Mouse (Mus musculus): ENCODE results near the gene 6030468B19Rik.

6030468B19Rik gene

DNA sequence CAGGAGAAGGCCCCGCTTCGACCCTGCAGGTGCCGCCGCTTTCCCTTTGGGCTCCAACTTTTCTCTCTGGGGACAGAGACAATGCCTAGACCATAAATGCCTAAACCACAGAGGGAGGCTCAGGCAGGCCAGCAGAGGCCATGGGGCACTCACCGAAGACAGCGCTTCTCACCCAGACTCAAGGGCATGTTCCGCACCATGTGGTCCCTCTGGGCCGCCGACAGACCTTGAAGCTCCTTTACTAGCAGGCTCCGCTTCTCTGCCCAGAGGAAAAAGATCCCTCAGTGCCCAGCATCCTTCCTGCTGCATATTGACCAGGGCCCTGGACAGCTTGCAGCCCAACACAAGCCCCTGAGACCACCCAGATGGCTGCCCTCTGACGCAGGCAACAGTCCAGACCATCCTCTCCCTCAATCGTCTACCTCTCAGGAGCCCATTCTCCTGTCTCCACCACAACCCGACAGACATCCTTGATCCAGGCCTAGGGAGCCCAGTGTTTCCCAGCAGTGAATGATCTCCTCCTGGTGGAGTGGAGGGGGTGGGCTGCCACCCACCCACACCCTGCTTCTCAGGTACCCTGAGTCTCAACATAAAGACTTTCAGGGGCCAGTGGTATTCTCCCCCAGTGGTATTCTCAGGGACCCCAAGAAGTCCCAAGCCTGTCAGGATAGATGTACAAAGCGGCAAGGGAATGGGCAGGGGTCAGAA is 21.2 kb upstream of the 6030468B19Rik start:
- in situ Hi-C loops (cut with MboI; ENCODE audit: low pct_unique_long_range_greater_than_20kb in 1 of 2, low sequenced_read_pairs in 2 of 2, unreplicated experiment in 1 of 2), result loop anchor here in 1 of 2 experiments (25.0 kb wide), 1 partner anchor 389 kb away; no protein-coding TSS in a partner anchor

DNA sequence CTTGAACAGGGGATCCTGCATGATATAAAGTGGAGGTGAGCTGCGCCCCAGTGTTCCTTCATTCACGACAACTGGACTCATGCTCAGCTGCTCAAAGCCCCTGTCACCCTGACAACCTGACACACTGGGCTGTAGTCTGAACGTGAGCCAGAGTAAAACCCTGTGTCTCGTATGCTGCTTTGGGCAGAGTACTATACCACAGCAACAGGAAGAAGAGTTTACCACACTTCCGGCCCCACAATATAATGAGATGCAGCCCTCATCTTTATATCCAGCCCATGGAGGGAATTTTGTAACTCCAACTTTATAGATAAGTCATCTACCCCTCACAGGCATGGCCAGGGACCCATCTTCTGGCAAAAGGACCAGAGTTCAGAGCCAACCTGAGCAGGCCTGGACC is 20.3 kb upstream of the 6030468B19Rik start:
- in situ Hi-C loops (cut with MboI; ENCODE audit: low pct_unique_long_range_greater_than_20kb in 1 of 2, low sequenced_read_pairs in 2 of 2, unreplicated experiment in 1 of 2), result loop anchor here in 1 of 2 experiments (25.0 kb wide), 1 partner anchor 390 kb away; no protein-coding TSS in a partner anchor

DNA sequence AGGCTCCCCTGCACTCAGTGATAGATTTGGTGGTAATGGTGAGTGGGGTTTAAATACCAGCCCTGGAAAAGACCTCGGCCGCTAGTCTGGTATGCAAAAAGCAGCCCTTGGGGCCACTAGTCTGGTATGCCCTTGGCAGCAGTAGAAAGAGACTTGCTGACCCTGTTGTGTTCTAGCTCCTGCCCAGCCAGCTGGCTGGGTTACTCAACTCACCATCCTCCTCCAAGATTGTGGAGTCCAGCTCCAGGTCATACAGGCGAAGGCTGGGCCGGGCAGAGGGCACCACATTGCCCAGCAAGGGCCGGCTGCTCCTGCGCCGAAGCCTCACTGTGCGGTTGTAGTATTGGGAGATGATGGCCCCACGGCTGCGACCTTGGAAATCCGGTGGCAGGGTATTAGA is 19.4 kb upstream of the 6030468B19Rik start:
- in situ Hi-C loops (cut with MboI; ENCODE audit: low pct_unique_long_range_greater_than_20kb in 1 of 2, low sequenced_read_pairs in 2 of 2, unreplicated experiment in 1 of 2), result loop anchor here in 1 of 2 experiments (25.0 kb wide), 1 partner anchor 391 kb away; no protein-coding TSS in a partner anchor

DNA sequence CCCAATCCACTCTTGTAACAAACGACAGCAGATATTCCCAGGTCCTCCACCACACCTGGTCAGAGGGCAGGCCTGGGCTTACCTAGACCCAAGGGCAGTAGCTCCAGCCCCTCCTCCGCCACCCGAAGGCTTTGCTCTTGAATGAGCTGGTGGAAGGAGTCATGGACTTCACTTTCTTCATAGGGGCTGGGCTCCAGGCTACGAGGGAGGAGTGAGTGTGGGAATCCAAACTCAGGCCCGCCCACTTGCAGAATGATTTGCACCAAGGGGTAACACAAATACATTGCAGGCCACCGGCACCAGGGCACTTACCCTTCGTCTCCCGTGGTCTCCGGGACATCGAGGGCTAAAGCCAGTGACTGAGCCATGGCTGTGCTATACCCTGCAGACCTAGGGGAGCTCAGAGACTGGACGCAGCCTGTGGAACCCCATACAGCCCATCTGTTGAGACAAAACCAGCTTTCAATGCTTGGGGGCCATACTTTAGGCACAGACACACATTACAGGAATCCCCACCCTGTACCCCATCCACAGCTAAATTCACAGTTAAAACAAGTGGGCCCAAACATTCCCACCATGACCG is 18.5 kb upstream of the 6030468B19Rik start:
- in situ Hi-C loops (cut with MboI; ENCODE audit: low pct_unique_long_range_greater_than_20kb in 1 of 2, low sequenced_read_pairs in 2 of 2, unreplicated experiment in 1 of 2), result loop anchor here in 1 of 2 experiments (25.0 kb wide), 1 partner anchor 392 kb away; no protein-coding TSS in a partner anchor

DNA sequence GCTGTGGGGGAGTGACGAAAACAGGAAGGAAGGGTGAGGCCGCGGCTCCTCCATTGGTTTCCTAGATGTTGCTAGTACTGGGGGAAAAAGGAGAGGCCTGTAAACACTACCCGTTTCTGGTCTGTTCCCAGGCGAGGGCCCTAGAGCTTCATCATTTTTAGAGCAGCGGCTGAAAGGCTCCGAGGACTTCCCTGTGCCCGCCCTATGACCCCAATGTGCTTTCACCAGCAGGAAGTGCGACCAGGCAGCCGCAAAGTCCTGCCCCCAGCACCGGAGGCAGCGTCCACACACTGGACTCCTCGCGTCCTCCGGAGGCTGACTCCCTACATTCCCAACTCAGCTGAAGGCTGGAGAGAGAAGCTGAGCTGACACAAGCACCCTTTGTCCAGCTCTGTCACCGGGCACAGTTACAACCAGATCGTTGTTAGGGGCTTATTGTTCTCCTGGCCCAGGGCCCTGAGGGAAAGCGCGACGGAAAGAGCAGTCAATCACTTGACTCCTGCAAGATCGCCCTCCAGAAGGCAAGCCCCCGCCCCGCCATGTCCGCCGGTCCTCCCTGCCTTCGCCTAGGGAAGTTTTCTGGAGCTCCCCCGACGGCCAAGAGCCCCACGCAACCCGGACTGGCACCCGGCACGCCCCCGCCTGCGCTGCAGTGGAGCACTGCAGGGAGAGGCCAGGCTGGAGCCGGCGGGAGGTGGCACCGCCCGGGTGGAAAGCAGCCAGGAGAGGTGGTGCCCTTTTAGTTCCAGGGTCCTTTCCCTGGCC is 17.8 kb upstream of the 6030468B19Rik start:
- in situ Hi-C loops (cut with MboI; ENCODE audit: low pct_unique_long_range_greater_than_20kb in 1 of 2, low sequenced_read_pairs in 2 of 2, unreplicated experiment in 1 of 2), result loop anchor here in 1 of 2 experiments (25.0 kb wide), 1 partner anchor 392 kb away; no protein-coding TSS in a partner anchor

DNA sequence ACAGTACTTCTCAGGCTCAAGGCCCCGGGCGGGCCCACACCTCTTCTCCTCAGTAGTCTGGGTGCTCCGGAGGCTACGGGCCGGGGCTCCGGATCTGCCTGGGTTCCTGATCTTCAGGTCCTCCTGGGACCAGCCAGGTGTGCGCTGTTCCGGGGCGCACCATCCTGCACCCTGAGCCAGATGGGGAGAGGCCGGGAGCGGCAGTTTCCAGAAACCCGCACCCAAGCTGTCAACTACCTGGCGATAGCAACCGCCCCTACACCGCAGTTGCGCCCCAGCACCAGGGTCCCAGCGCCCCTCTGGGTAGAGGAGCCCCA is 17.3 kb upstream of the 6030468B19Rik start:
- in situ Hi-C loops (cut with MboI; ENCODE audit: low pct_unique_long_range_greater_than_20kb in 1 of 2, low sequenced_read_pairs in 2 of 2, unreplicated experiment in 1 of 2), result loop anchor here in 1 of 2 experiments (25.0 kb wide), 1 partner anchor 393 kb away; no protein-coding TSS in a partner anchor

DNA sequence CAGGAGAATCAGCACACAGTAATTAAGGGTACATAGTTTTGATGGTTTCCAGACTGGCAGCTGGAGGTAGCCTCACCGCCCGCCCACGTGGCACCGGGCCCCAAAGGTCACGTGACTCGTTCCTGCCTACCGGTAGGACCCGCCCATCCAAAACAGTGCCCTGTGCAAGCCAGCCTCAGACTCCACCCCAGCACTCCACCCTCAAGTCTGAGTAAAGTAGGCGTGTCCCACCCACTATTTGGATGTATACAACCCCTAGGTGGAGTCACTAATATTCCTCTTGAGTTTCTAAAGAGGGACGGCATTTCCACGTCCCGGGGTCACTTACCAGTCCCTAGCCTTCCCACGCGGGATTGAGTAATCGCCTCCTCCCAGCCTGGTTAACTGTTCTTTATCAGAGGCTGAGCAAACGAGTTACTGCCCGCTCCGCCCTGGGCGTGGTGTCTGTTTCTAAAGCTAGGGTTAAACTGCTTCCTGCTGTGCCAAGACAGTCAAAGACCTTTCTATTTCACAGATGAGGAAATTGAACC is 16.8 kb upstream of the 6030468B19Rik start:
- in situ Hi-C loops (cut with MboI; ENCODE audit: low pct_unique_long_range_greater_than_20kb in 1 of 2, low sequenced_read_pairs in 2 of 2, unreplicated experiment in 1 of 2), result loop anchor here in 1 of 2 experiments (25.0 kb wide), 1 partner anchor 393 kb away; no protein-coding TSS in a partner anchor

DNA sequence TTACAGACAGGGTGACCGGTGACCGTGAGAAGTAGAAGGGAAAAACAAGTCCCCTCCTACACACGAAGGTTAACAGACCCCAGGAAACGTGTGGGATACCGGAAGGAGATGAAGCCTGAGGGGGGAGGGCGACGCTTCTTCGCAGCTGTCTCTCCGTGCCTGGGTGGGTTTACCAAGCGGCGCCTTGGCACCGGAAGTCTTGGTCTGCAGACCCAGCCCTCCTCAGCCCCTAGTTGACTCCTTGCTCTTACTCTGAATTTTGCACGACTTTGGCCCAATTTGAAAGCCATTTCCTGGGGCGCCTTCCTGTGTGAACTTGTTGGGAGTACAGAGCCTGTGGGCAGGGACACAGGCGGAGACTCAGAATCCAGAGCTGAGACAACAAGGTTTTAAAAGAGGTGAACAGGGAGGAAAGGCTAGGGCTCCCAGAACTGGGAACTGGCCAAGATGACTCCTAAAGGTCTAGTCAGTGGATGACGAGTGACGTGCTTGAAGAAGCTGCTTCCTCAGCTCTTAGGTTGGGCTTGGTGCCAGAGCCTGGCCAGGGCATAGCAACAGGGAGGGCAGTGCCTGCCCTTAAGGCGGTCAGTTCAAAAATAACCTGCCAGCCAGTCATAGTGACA is 16.1 kb upstream of the 6030468B19Rik start:
- in situ Hi-C loops (cut with MboI; ENCODE audit: low pct_unique_long_range_greater_than_20kb in 1 of 2, low sequenced_read_pairs in 2 of 2, unreplicated experiment in 1 of 2), result loop anchor here in 1 of 2 experiments (25.0 kb wide), 1 partner anchor 394 kb away; no protein-coding TSS in a partner anchor

DNA sequence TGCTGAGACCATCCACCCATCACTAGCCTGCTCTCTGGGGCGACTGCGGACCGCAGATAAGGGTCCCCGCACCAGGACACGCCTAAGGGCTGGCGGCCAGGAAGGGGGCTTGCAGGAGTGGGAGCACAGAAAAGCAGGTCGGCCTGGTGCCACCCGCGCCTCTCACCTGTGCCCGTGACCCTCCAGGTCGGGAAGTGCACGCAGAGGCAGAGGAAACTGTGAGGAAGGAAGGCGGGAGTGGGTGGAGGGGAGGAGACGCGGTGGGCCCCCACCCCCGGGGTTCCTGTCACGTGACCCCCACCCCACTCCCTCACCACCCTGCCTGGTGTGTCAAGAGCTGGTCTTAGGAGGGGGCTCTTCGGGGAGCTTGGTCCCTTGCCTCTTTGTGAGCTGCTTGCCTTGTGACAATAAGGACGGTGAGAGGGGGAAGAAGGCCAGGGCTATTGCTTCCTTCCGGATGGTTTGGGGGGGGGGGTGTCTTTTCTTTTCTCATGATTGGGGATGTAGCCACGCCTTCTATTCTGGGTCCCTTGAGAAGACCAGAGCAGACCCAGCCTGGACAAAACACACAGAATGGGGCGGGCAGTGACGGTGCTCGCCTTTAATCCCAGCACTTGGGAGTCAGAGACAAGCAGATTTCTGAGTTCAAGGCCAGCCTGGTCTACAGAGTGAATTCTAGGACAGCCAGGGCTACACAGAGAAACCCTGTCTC is 15.3 kb upstream of the 6030468B19Rik start, which contains the start of the genes Tmc8 and Tmc6:
Tmc8 (plus strand) TSS at position 84 of the 712 bp plus-strand sequence.
Tmc6 (minus strand) TSS at position 206 of the 712 bp plus-strand sequence.
- in situ Hi-C loops (cut with MboI; ENCODE audit: low pct_unique_long_range_greater_than_20kb in 1 of 2, low sequenced_read_pairs in 2 of 2, unreplicated experiment in 1 of 2), result loop anchor here in 1 of 2 experiments (25.0 kb wide), 1 partner anchor 395 kb away; no protein-coding TSS in a partner anchor

DNA sequence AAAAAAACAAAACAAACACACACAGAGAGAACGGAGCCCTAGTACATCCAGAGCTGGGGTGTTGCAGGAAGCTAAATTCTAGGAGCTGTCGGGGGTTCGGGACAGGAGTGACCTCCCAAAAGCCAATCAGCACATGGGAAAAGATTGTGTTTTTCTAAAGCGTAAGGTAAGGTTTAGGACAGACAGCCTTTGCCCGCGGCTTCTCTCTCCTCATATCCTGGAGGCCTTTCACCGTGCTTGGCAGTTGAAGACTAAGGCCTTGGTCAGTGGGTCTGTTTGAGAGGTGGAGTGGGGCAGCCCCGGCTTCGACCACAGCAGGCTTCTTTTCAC is 14.8 kb upstream of the 6030468B19Rik start:
- in situ Hi-C loops (cut with MboI; ENCODE audit: low pct_unique_long_range_greater_than_20kb in 1 of 2, low sequenced_read_pairs in 2 of 2, unreplicated experiment in 1 of 2), result loop anchor here in 1 of 2 experiments (25.0 kb wide), 1 partner anchor 395 kb away; no protein-coding TSS in a partner anchor

DNA sequence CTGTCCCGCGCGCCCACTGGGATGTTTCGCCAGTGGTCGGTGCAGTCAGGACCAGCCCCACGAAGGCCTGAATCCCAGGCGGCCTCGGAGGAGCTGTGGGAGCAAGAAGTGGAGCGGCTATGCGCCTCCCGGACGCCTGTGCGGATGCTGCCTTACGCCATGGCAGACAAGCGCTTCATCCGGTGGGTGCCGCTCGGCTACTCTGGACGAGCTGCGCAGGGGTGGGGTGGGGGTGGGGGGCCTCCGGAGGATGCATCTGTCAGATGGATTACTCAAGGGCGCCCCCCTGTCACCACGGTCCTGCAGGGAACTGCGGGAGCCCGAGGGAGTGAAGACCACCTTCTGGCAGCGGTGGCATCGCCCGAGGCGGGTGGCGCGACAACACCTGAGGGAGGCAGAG is 14.4 kb upstream of the 6030468B19Rik start:
- in situ Hi-C loops (cut with MboI; ENCODE audit: low pct_unique_long_range_greater_than_20kb in 1 of 2, low sequenced_read_pairs in 2 of 2, unreplicated experiment in 1 of 2), result loop anchor here in 1 of 2 experiments (25.0 kb wide), 1 partner anchor 396 kb away; no protein-coding TSS in a partner anchor

DNA sequence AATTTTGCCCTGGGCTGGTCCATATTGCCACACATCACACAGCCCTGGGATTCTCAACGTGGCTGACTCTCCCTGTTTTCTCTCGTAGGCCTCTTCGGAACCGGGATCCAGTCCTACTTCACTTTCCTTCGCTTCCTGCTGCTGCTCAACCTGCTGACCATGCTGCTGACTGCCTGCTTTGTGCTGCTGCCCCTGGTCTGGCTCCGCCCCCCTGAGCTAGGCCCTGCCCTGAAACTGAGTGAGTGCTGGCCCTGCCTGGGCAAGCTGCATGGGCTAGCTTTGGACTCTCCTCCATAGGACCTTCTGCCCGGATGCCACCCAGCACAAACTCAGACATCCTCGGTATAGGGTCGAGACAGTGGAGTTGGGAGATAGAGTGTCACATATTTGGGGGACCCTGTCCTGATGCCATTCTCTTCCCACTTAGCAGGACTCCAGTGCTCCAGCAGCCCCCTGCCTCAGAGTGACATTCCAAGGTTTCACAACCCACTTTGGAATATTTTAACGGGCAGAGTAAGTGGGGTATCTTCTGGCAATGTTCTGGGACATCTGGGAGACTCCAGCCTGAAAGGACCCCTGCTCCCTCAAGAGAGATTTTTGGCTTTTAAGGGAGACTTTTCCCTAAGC is 13.7 kb upstream of the 6030468B19Rik start:
- in situ Hi-C loops (cut with MboI; ENCODE audit: low pct_unique_long_range_greater_than_20kb in 1 of 2, low sequenced_read_pairs in 2 of 2, unreplicated experiment in 1 of 2), result loop anchor here in 1 of 2 experiments (25.0 kb wide), 1 partner anchor 396 kb away; no protein-coding TSS in a partner anchor

DNA sequence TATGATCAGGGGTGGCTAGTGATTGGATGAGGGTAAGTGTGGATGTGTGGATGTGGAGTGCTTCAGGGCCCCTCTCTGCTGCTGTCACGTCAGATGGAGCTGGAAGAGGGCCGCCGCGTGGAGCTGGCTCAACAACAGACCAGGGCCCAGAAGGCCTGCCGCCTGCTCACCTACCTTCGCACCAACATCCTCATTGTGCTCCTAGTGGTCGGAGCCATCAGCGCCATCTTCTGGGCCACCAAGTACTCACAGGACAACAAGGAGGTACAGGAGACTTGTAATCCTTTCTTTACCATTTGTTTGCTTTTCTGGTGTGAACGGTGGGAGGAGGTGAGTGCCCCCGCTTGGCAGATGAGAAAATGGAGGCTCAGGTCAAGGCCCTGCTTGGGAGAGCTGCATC is 11.2 kb upstream of the 6030468B19Rik start:
- in situ Hi-C loops (cut with MboI; ENCODE audit: low pct_unique_long_range_greater_than_20kb in 1 of 2, low sequenced_read_pairs in 2 of 2, unreplicated experiment in 1 of 2), result loop anchor here in 1 of 2 experiments (25.0 kb wide), 1 partner anchor 399 kb away; no protein-coding TSS in a partner anchor

DNA sequence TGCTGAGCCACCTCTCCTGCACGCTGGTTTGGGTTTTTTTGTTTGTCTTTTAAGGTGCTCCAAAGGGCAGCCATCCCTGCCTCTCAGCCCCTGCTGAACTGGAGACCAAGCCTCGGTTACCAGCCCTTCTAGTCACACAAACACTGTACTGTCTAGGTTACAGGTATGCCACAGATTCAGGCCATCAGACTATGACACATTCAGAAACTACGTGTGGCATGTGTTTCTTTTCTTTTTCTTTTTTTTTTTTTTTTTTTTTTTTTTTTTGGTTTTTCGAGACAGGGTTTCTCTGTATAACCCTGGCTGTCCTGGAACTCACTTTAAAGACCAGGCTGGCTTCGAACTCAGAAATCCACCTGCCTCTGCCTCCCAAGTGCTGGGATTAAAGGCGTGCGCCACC is 9.0 kb upstream of the 6030468B19Rik start:
- in situ Hi-C loops (cut with MboI; ENCODE audit: low pct_unique_long_range_greater_than_20kb in 1 of 2, low sequenced_read_pairs in 2 of 2, unreplicated experiment in 1 of 2), result loop anchor here in 1 of 2 experiments (25.0 kb wide), 1 partner anchor 401 kb away; no protein-coding TSS in a partner anchor

DNA sequence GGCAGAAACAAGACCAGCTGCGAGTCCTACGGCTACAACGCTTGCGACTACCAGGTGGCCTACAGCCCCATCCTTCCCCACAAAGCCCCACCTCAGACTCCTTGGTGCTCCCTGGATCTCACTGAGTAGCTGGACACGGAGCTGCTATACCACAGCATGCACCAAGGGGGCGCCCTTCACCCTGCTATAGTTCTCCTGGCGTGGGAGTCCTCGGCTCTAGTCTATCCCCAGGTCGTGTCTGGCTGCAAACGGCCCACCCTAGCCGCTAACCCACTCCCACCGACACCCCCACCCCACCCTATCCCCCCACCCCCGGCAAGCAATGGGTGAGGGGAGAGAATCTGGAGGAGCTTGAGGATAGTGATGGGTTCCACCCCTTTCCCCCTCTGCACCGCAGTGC is 7.2 kb upstream of the 6030468B19Rik start:
- in situ Hi-C loops (cut with MboI; ENCODE audit: low pct_unique_long_range_greater_than_20kb in 1 of 2, low sequenced_read_pairs in 2 of 2, unreplicated experiment in 1 of 2), result loop anchor here in 1 of 2 experiments (25.0 kb wide), 1 partner anchor 403 kb away; no protein-coding TSS in a partner anchor

DNA sequence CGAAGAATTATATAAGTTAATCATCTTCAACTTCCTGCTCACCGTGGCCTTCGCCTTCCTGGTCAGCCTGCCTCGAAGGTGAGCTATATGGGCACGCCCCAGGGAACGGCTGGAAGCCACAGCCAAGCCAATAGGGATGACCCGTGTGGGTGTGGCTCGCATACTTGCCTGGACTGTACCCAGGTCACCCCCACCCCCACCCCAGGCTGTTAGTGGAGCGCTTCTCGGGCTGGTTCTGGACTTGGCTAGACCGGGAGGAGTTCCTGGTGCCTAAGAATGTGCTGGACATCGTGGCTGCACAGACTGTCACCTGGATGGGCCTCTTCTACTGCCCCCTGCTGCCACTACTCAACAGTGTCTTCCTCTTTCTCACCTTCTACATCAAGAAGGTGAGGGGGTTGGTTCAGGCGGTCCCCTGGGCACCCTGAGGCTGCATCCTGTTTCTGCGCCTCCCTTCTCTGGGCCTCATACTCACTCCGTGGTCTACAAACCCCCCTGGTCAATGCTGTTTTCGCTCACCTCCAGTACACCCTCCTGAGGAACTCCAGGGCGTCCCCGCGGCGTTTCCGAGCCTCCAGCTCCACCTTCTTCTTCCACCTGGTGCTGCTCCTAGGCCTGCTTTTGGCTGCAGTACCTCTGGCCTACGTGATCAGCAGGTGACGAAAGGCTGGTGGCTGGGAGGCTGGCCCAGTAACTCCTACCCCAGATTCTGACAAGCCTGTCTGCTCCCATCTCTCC is 6.6 kb upstream of the 6030468B19Rik start:
- in situ Hi-C loops (cut with MboI; ENCODE audit: low pct_unique_long_range_greater_than_20kb in 1 of 2, low sequenced_read_pairs in 2 of 2, unreplicated experiment in 1 of 2), result loop anchor here in 1 of 2 experiments (25.0 kb wide), 1 partner anchor 404 kb away; no protein-coding TSS in a partner anchor

Data from mouse embryonic stem cell (cell line).